Mouse (Mus musculus) heart, embryonic 10.5 days (tissue): ENCODE measurements at regions not wholly inside any gene's neighbourhood (a gene's known extent, or its start where the extent isn't known, plus 50 kb on each side); places are given as distances from the start of the nearest gene placed in this dataset.

Experiments
- DNase-seq: peaks from one replicate; pipeline ENCODE4 v3.0.0-alpha.2; 2017; ENCODE audit warnings: low spot score
- H3K27ac ChIP-seq: fragments of 300-500 bp; sonication (generic); 2 replicates; pipeline ENCODE4 v1.5.1; 2016; ENCODE audit warnings: mild to moderate bottlenecking
- H3K27me3 ChIP-seq: fragments of 300-500 bp; sonication (generic); 2 replicates; pipeline ENCODE4 v1.6.1; 2016; ENCODE audit warnings: mild to moderate bottlenecking; ENCODE audit not compliant: poor library complexity, insufficient read depth, severe bottlenecking
- H3K36me3 ChIP-seq: fragments of 300-500 bp; sonication (generic); 2 replicates; pipeline ENCODE4 v1.6.1; 2016; ENCODE audit warnings: mild to moderate bottlenecking, moderate library complexity
- H3K4me1 ChIP-seq: fragments of 300-500 bp; sonication (generic); 2 replicates; pipeline ENCODE4 v1.6.1; 2016; ENCODE audit warnings: mild to moderate bottlenecking
- H3K4me3 ChIP-seq: fragments of 300-500 bp; sonication (generic); 2 replicates; pipeline ENCODE4 v1.5.1; 2016; ENCODE audit warnings: mild to moderate bottlenecking, moderate library complexity
- H3K9me3 ChIP-seq: fragments of 300-500 bp; sonication (generic); 2 replicates; pipeline ENCODE4 v1.6.1; 2016; ENCODE audit warnings: mild to moderate bottlenecking, moderate library complexity
- WGBS: fragments of 180-500 bp; shearing (Covaris S2); methylation state at CpG from one replicate; pipeline ENCODE4 v1.1.7; 2016; 5-methylcytosine and 5-hydroxymethylcytosine counted together

DNA sequence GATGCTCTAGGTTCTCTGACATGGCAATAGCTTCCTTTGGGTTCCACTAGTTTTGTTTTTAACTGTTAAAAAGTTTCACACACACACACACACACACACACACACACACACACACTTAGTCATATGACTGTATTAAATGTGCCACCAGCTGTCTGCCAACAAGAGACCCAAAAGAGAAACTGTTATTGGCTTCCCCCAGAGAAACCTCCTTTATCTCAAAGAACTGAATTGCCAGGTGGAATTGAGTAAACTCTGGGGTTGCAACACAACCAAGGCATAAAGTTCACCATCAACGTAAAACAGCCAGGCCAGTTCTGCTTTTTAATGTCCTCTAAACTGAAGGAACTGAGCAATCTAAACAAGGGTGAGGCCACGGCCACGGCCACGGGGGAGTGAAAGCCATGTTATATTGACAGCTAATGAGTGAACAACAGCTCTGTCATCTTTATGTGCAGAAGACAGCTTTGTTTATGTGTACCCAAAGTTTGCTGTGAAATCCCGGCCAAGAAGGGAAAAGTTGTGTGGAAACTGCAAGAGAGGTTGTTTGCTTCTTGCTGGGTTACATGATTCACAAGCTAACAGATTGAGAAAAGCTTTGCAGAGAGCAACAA is 69.3 kb downstream of the Btg1 start:
- H3K4me3 ChIP-seq = no peak overlapping the region
- no peaks in the 10 kb centered on the region for H3K9me3 ChIP-seq
- H3K36me3 ChIP-seq = no peaks in the 10 kb centered on the region
- H3K27ac ChIP-seq = no peak overlapping the region
- WGBS = 73% methylated on average over 5 of the region's 5 CpGs
- H3K27me3 ChIP-seq = no peaks in the 10 kb centered on the region
- DNase-seq = no peak
- peaks cover 17% of the 10 kb centered on the region for H3K4me1 ChIP-seq

DNA sequence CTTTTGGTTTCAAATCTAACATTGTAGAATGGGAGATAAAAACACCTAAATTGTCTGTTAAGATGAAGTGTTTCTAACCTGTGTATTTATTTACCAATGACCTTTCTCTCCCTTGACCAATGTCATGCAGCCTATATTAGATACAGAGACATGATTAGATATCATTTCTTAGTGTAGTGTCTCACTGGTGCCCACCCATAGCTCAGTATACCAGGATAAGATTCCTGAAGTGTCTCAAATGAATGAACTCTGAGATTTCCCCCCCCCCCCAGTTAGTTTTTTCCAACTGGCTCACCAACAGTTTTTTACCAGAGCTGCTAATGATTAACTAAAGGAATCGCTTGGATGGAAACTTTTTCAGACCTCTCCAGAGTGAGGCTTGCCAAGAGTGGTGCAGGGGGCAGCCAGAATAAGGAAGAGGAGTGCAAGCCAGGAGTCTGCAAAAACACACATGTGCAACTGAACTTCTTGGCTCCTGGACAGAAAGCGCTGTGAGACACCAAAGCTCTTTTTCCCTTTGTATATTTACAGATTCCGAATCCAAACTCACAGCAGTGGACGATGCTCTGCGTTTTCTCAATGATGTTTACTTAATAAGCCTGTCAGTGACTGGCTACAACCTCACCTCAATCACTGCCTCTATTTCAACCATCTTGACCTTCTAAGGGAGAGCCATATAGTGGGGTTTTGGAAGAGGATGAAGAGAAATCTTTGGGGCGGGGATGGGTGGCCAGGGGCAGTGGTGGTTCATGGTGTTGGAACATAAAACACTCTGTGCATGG is 70.0 kb downstream of the Btg1 start:
- DNase-seq = no peak
- no peaks in the 10 kb centered on the region for H3K27me3 ChIP-seq
- H3K27ac ChIP-seq = no peak overlapping the region
- H3K9me3 ChIP-seq = no peaks in the 10 kb centered on the region
- WGBS = 74% methylated on average over 6 of the region's 6 CpGs
- H3K4me3 ChIP-seq = no peak overlapping the region
- no peaks in the 10 kb centered on the region for H3K36me3 ChIP-seq
- H3K4me1 ChIP-seq = peaks cover 17% of the 10 kb centered on the region

DNA sequence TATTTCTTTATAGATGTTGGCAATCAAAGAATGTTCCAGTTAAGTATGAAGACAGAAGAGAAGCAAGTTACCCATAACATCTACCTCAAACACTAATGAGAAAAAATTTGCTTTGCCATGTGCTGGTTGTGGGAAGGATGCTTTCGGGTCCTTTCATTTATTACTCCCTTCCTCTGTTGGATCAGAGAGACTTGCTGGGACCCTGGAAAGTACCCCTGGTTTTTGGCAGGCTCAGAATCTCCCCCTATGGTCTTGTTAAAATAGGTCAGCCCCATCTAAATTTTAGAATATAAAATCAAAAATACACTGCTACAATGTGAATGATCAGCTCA is 70.6 kb downstream of the Btg1 start:
- WGBS = 78% methylated on average over 1 of the region's 1 CpGs
- peaks cover 17% of the 10 kb centered on the region for H3K4me1 ChIP-seq
- no peak overlapping the region for H3K27ac ChIP-seq
- DNase-seq = no peak
- no peaks in the 10 kb centered on the region for H3K27me3 ChIP-seq
- no peaks in the 10 kb centered on the region for H3K9me3 ChIP-seq
- H3K36me3 ChIP-seq = no peaks in the 10 kb centered on the region
- no peak overlapping the region for H3K4me3 ChIP-seq

DNA sequence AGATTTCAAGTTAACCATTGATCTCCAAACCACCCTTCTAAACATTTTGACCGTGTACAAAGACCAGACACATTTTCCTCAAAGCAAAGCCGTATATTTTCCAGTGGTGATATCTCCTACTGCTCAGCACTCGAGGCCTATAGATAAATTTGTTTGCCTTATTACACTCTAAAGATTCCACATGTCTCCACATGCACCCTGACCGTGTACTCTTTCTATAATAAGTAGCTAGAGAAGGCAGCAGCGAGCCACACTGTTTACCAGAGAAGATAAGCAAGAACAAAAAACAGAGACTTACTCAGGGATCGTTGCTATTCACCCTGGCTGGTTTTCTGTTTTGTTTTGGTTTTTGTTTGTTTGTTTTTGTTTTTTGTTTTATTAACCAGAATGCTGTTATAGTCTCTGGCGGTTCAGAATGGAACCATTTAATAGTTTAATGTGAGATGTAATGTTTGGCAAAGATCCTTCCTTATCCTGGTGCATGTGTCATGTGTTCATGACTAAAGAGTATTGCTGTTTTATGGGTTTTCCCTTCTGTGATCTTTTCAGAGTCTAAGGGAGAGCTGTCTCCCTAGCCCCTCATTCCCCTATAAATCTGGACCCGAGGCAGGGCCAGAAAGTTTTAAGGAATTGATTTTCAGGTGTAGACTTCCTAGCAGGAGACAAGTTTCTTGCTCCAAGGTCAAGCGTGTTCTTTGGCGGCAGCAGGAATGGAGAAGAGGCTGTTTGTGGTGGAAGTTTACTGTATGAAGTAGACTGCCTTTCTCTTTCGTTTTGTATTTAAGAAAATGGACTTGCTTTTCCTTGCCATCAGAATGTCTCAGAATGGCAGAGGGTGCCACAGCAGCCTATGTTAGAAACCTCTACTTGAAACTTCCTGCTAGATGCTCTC is 73.4 kb downstream of the Btg1 start:
- Histone ChIP-seq H3K9me3 (no peaks in the 10 kb centered on the region), H3K4me3 (no peak overlapping the region), H3K27me3 (no peaks in the 10 kb centered on the region), H3K36me3 (no peaks in the 10 kb centered on the region), H3K4me1 (peaks cover 17% of the 10 kb centered on the region), H3K27ac (peak overlapping the region; percentile 24; the same call in 1 of the 2 replicates)
- peak; percentile 55 for DNase-seq
- 43% methylated on average over 11 of the region's 11 CpGs for WGBS

GRCm38 (mm10) chr10:96690868-96691302 is 74.1 kb downstream of the Btg1 start:
- H3K36me3 ChIP-seq = no peaks in the 10 kb centered on the region
- peak overlapping the region; percentile 24; the same call in 1 of the 2 replicates for H3K27ac ChIP-seq
- no peaks in the 10 kb centered on the region for H3K27me3 ChIP-seq
- H3K4me1 ChIP-seq = peaks cover 17% of the 10 kb centered on the region
- WGBS = 49% methylated on average over 2 of the region's 2 CpGs
- no peaks in the 10 kb centered on the region for H3K9me3 ChIP-seq
- peak; percentile 56 for DNase-seq
- no peak overlapping the region for H3K4me3 ChIP-seq

DNA sequence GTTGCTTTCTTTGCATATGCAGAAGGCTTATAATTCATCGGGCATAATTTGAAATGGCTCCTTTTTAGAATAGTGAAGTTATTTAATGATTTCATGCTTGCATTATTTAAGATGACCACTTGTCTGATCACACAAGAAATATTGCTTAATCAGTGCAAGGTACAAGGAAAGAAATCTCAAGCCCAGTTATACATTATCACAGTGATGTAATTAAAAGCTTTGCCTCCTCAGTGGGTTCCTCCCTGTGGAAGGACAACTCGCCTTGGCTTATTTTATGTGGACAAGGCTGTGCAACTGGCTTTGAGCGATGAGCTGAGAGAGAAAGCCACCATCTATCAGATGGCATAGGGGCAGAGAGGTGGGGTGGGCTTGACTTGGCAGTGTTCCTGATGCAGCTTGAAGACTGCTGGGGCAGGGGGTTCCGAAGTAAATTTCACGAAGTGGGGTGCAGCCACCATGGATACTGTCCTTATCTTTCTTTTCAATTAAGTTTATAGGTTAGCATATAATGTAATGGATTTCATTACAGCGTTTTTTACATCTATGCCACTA is 74.6 kb downstream of the Btg1 start:
- Histone ChIP-seq H3K27me3 (no peaks in the 10 kb centered on the region), H3K27ac (no peak overlapping the region), H3K4me3 (no peak overlapping the region), H3K4me1 (peaks cover 17% of the 10 kb centered on the region), H3K9me3 (no peaks in the 10 kb centered on the region), H3K36me3 (no peaks in the 10 kb centered on the region)
- DNase-seq = peak; percentile 64
- WGBS = 85% methylated on average over 6 of the region's 6 CpGs

GRCm38 (mm10) chr10:96692821-96693220 is 76.0 kb downstream of the Btg1 start:
- Histone ChIP-seq H3K4me3 (no peak overlapping the region), H3K27ac (no peak overlapping the region), H3K27me3 (no peaks in the 10 kb centered on the region), H3K36me3 (no peaks in the 10 kb centered on the region), H3K4me1 (peaks cover 17% of the 10 kb centered on the region), H3K9me3 (no peaks in the 10 kb centered on the region)
- 79% methylated on average over 7 of the region's 7 CpGs for WGBS
- peak; percentile 51 for DNase-seq

DNA sequence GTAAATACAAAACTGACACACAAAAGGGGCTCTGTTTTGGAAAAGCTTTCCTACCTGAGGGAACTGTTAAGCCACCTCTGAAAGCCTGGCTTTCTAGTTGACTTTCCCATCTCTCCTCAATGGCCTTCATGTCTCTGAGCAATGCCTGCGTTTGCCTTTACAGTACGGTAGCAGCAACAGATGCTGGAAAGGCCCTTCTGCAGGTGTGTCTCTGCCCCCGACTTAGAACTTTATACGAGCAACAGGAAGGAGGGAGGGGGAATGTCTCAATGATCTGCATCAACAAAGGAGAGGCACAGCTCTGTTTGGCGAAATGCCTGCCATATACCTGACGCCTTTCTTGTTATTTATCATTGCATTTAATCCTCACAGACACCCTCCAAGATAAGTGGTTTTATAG is 77.0 kb downstream of the Btg1 start:
- Histone ChIP-seq H3K36me3 (no peaks in the 10 kb centered on the region), H3K27me3 (no peaks in the 10 kb centered on the region), H3K4me3 (no peak overlapping the region), H3K27ac (no peak overlapping the region), H3K9me3 (no peaks in the 10 kb centered on the region), H3K4me1 (peaks cover 19% of the 10 kb centered on the region)
- 81% methylated on average over 6 of the region's 6 CpGs for WGBS
- DNase-seq = no peak

DNA sequence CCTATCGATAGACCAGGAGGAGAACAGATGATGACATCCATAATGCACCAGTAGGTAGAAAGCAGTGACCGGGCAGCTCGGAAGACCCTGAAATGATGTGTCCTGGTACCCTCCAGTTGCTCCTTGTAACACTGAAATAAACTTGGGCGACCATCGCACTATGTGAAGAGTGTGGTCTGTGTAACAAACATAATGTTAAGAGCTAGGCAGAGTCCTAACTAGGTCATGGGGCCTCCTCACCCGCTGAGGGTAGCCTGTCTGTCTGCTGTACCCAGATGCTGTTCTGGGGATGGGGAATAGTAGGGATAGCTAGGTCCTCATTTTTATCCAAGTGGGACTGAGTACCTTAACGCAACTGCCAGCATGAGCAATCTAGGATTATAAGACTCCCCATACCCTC is 79.8 kb downstream of the Btg1 start:
- DNase-seq = no peak
- H3K36me3 ChIP-seq = no peaks in the 10 kb centered on the region
- no peaks in the 10 kb centered on the region for H3K9me3 ChIP-seq
- H3K27ac ChIP-seq = no peak overlapping the region
- H3K4me1 ChIP-seq = peaks cover 7% of the 10 kb centered on the region
- 89% methylated on average over 7 of the region's 7 CpGs for WGBS
- no peak overlapping the region for H3K4me3 ChIP-seq
- H3K27me3 ChIP-seq = no peaks in the 10 kb centered on the region

DNA sequence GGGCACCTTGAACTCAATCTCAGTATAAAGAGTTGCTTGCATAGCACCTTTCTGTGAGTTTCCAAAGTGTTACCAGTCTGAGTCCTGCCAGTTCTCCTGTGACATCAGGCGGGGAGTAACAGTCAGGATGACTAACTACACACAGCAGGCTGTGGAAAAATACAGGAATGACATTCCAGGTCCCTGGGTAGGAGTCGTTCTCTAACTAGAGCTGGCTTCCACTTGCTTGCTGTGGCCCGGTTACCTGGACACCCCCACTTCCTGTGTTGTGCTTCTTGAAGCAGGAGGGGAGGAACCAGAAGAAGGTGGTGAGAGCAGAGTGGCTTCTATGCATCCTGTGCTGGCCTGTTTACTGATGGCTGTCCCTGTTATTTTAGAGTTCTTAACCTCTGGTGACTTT is 81.0 kb downstream of the Btg1 start:
- DNase-seq = no peak
- Histone ChIP-seq H3K9me3 (no peaks in the 10 kb centered on the region), H3K27me3 (no peaks in the 10 kb centered on the region), H3K36me3 (no peaks in the 10 kb centered on the region), H3K4me1 (peaks cover 7% of the 10 kb centered on the region), H3K4me3 (no peak overlapping the region), H3K27ac (peak overlapping the region; percentile 52; the same call in 1 of the 2 replicates)
- 44% methylated on average over 3 of the region's 3 CpGs for WGBS

- Histone ChIP-seq H3K27ac (no peak overlapping the region), H3K4me1 (peaks cover 3% of the 10 kb centered on the region; the same call in 1 of the 2 replicates), H3K4me3 (no peak overlapping the region), H3K36me3 (no peaks in the 10 kb centered on the region), H3K27me3 (no peaks in the 10 kb centered on the region), H3K9me3 (no peaks in the 10 kb centered on the region)
- 85% methylated on average over 4 of the region's 4 CpGs for WGBS
- no peak for DNase-seq
Measured at GRCm38 (mm10) chr10:96706656-96707055, 89.8 kb downstream of the Btg1 start.

DNA sequence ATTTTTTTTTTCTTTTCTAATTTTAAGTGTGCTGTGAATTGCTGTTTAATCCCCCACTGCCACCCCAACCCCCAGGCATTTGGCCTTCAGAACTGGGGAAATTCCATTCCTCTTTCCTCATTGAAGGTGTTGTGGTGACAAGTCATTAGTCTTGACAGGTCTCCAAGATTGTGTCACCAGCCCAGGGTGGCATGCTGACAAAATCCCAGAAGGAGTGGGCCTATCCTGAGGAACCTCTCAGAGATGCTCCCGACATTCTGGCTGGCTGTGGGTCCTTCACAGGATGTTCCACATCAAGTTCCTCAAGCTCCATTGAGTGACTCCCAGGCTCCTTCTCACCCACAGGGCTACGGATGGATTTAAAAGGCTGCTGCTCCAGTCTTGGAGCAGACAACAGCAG is 91.7 kb downstream of the Btg1 start:
- Histone ChIP-seq H3K4me1 (peaks cover 3% of the 10 kb centered on the region; the same call in 1 of the 2 replicates), H3K27me3 (no peaks in the 10 kb centered on the region), H3K36me3 (no peaks in the 10 kb centered on the region), H3K9me3 (no peaks in the 10 kb centered on the region), H3K4me3 (no peak overlapping the region), H3K27ac (no peak overlapping the region)
- WGBS = 34% methylated on average over 2 of the region's 2 CpGs
- peak; percentile 84 for DNase-seq
